ENCODE assay signal across 8 mouse cellular contexts in genomic region chr11:33147572-33148337, GRCm38 (mm10). TPM values are rescaled to one million over a fixed set of nuclear protein-coding genes. Genes with fewer than 3 reads are reported as not detected.
DNase-seq lines count a peak whose midpoint lies in the region; ATAC-seq lines count a peak whose summit lies in the region.

No protein-coding gene starts in this region.

- peaks cover 16% of the 10 kb centered on the region for H3K36me3 ChIP-seq in forebrain, embryonic 16.5 days (ENCODE audit: control insufficient read depth, insufficient read depth)
- H3K36me3 ChIP-seq in hindbrain, embryonic 12.5 days, result peaks cover 23% of the 10 kb centered on the region
- peaks cover 27% of the 10 kb centered on the region for H3K36me3 ChIP-seq in midbrain, embryonic 14.5 days (ENCODE audit: control insufficient read depth, insufficient read depth, low read length)
- peaks cover 2% of the 10 kb centered on the region for H3K36me3 ChIP-seq in stomach, embryonic 16.5 days (ENCODE audit: control insufficient read depth, insufficient read depth, low read length)

- peak overlapping the region; percentile 78 for H3K9ac ChIP-seq in forebrain, embryonic 16.5 days (replicated peaks; ENCODE audit: low read depth, low read length)
- H3K9ac ChIP-seq in hindbrain, embryonic 12.5 days, result peak overlapping the region; percentile 78
- peak overlapping the region; percentile 70 for H3K9ac ChIP-seq in midbrain, embryonic 14.5 days (replicated peaks; ENCODE audit: low read length)
- peak overlapping the region; percentile 65 for H3K9ac ChIP-seq in stomach, embryonic 16.5 days (ENCODE audit: low read length)

- DNase-seq in adrenal gland, adult 8-10 months, result peak; percentile 27
- DNase-seq in liver, result peak; percentile 44
- DNase-seq in midbrain, embryonic 14.5 days, result peak; percentile 81
- no peak for DNase-seq in layer of hippocampus, adult 11-12 months (ENCODE audit: low spot score)

- peak overlapping the region; percentile 69 for H3K4me3 ChIP-seq in forebrain, embryonic 16.5 days (replicated peaks; ENCODE audit: low read length)
- H3K4me3 ChIP-seq in hindbrain, embryonic 12.5 days, result peak overlapping the region; percentile 71
- peak overlapping the region; percentile 52 for H3K4me3 ChIP-seq in midbrain, embryonic 14.5 days (replicated peaks; ENCODE audit: low read depth, low read length)
- H3K4me3 ChIP-seq in stomach, embryonic 16.5 days (replicated peaks; ENCODE audit: low read length), result peak overlapping the region; percentile 58

- H3K4me1 ChIP-seq in forebrain, embryonic 16.5 days (replicated peaks; ENCODE audit: control insufficient read depth, insufficient read depth, low read length), result peaks cover 27% of the 10 kb centered on the region
- H3K4me1 ChIP-seq in hindbrain, embryonic 12.5 days, result peaks cover 36% of the 10 kb centered on the region
- peaks cover 32% of the 10 kb centered on the region for H3K4me1 ChIP-seq in midbrain, embryonic 14.5 days (ENCODE audit: control insufficient read depth, insufficient read depth, low read length)
- H3K4me1 ChIP-seq in stomach, embryonic 16.5 days (ENCODE audit: control insufficient read depth, insufficient read depth, low read length), result peaks cover 20% of the 10 kb centered on the region; the same call in 1 of the 2 replicates

- WGBS in forebrain, embryonic 16.5 days, result under 1% methylated on average over 70 of the region's 85 CpGs
- 1% methylated on average over 73 of the region's 85 CpGs for WGBS in hindbrain, embryonic 12.5 days
- under 1% methylated on average over 75 of the region's 85 CpGs for WGBS in midbrain, embryonic 14.5 days
- WGBS in stomach, embryonic 16.5 days, result under 1% methylated on average over 84 of the region's 85 CpGs

- ATAC-seq in CD4-positive, CD25-positive, alpha-beta regulatory T cell, adult 4 months, result peak; percentile 55
- peak; percentile 46 for ATAC-seq in forebrain, embryonic 16.5 days
- peak; percentile 73 for ATAC-seq in hindbrain, embryonic 12.5 days (ENCODE audit: low FRiP score)
- ATAC-seq in midbrain, embryonic 14.5 days (ENCODE audit: low FRiP score, low TSS enrichment), result peak; percentile 65
- ATAC-seq in stomach, embryonic 16.5 days (ENCODE audit: insufficient read depth, low FRiP score), result peak; percentile 42

- H3K4me2 ChIP-seq in forebrain, embryonic 16.5 days (ENCODE audit: low read length), result peak overlapping the region; percentile 91
- peak overlapping the region; percentile 86 for H3K4me2 ChIP-seq in hindbrain, embryonic 12.5 days (replicated peaks)
- peak overlapping the region; percentile 82 for H3K4me2 ChIP-seq in midbrain, embryonic 14.5 days (ENCODE audit: low read length)
- H3K4me2 ChIP-seq in stomach, embryonic 16.5 days (ENCODE audit: low read depth, low read length), result peak overlapping the region; percentile 97

- H3K27ac ChIP-seq in forebrain, embryonic 16.5 days (ENCODE audit: low read length), result peak overlapping the region; percentile 73
- peak overlapping the region; percentile 85 for H3K27ac ChIP-seq in hindbrain, embryonic 12.5 days
- peak overlapping the region; percentile 77 for H3K27ac ChIP-seq in midbrain, embryonic 14.5 days (replicated peaks; ENCODE audit: low read depth, low read length)
- peak overlapping the region; percentile 55; the same call in 1 of the 2 replicates for H3K27ac ChIP-seq in stomach, embryonic 16.5 days (ENCODE audit: low read length)

- peaks cover 6% of the 10 kb centered on the region; the same call in 1 of the 2 replicates for H3K27me3 ChIP-seq in forebrain, embryonic 16.5 days (replicated peaks; ENCODE audit: control insufficient read depth, insufficient read depth, low read length)
- peaks cover 41% of the 10 kb centered on the region for H3K27me3 ChIP-seq in hindbrain, embryonic 12.5 days
- H3K27me3 ChIP-seq in midbrain, embryonic 14.5 days (ENCODE audit: control insufficient read depth, insufficient read depth, low read length), result peaks cover 10% of the 10 kb centered on the region; the same call in 1 of the 2 replicates
- peaks cover 23% of the 10 kb centered on the region; the same call in 1 of the 2 replicates for H3K27me3 ChIP-seq in stomach, embryonic 16.5 days (ENCODE audit: control insufficient read depth, insufficient read depth, low read length)

- H3K9me3 ChIP-seq in forebrain, embryonic 16.5 days (ENCODE audit: control insufficient read depth, low read length), result no peaks in the 10 kb centered on the region
- no peaks in the 10 kb centered on the region for H3K9me3 ChIP-seq in hindbrain, embryonic 12.5 days (replicated peaks)
- no peaks in the 10 kb centered on the region for H3K9me3 ChIP-seq in midbrain, embryonic 14.5 days (ENCODE audit: control insufficient read depth, low read length)
- H3K9me3 ChIP-seq in stomach, embryonic 16.5 days (replicated peaks; ENCODE audit: control insufficient read depth, low read length), result no peaks in the 10 kb centered on the region

RNA-seq across cellular contexts. Expression of gene Fgf18, which starts 0.6 kb away (rescaled TPM):
- polyA plus RNA-seq in CD4-positive, CD25-positive, alpha-beta regulatory T cell, adult 4 months (2017; shearing (Covaris generic)), result not detected
- total RNA-seq in adrenal gland, adult 8-10 months (2022), result 1 to 10 TPM in 2 of 4 experiments, under 1 TPM in 2; 0.62 to 3.5 (median 1.5) TPM
- 3.8 and 4.3 TPM in 2 replicates for polyA plus RNA-seq in forebrain, embryonic 16.5 days (2015; fragmentation: Nextera tagmentation; extraction: Ambion mirVana)
- 9.8 and 10.7 TPM in 2 replicates for polyA plus RNA-seq in hindbrain, embryonic 12.5 days (2016; fragmentation: Nextera tagmentation; extraction: Ambion mirVana)
- polyA plus RNA-seq in midbrain, embryonic 14.5 days (2014; fragmentation: Nextera tagmentation; extraction: Ambion mirVana), result 4.7 and 5.5 TPM in 2 replicates
- polyA plus RNA-seq in stomach, embryonic 16.5 days (2015; fragmentation: Nextera tagmentation; extraction: Ambion mirVana), result 1.8 and 2.0 TPM in 2 replicates

RNA-seq across cellular contexts. Expression of gene Npm1, which starts 15.3 kb away (rescaled TPM):
- polyA plus RNA-seq in CD4-positive, CD25-positive, alpha-beta regulatory T cell, adult 4 months (2017; shearing (Covaris generic)), result 1,000 to 10,000 TPM; 1,268 to 1,417 TPM
- 100 to 1,000 TPM; 269 to 308 (median 290) TPM for total RNA-seq in adrenal gland, adult 8-10 months (2022)
- 479 and 511 TPM in 2 replicates for polyA plus RNA-seq in forebrain, embryonic 16.5 days (2015; fragmentation: Nextera tagmentation; extraction: Ambion mirVana)
- 615 and 624 TPM in 2 replicates for polyA plus RNA-seq in hindbrain, embryonic 12.5 days (2016; fragmentation: Nextera tagmentation; extraction: Ambion mirVana)
- 485 and 506 TPM in 2 replicates for polyA plus RNA-seq in midbrain, embryonic 14.5 days (2014; fragmentation: Nextera tagmentation; extraction: Ambion mirVana)
- polyA plus RNA-seq in stomach, embryonic 16.5 days (2015; fragmentation: Nextera tagmentation; extraction: Ambion mirVana), result 616 and 704 TPM in 2 replicates

RNA-seq across cellular contexts. Expression of gene Tlx3, which starts 55.6 kb away (rescaled TPM):
- polyA plus RNA-seq in CD4-positive, CD25-positive, alpha-beta regulatory T cell, adult 4 months (2017; shearing (Covaris generic)), result not detected
- total RNA-seq in adrenal gland, adult 8-10 months (2022), result under 1 TPM in 2 of 4 experiments, not detected in 2; 0.46 to 0.62 TPM
- polyA plus RNA-seq in forebrain, embryonic 16.5 days (2015; fragmentation: Nextera tagmentation; extraction: Ambion mirVana), result not detected in 2 replicates
- polyA plus RNA-seq in hindbrain, embryonic 12.5 days (2016; fragmentation: Nextera tagmentation; extraction: Ambion mirVana), result 29.8 and 33.8 TPM in 2 replicates
- polyA plus RNA-seq in midbrain, embryonic 14.5 days (2014; fragmentation: Nextera tagmentation; extraction: Ambion mirVana), result 3.3 and 6.2 TPM in 2 replicates
- not detected in 2 replicates for polyA plus RNA-seq in stomach, embryonic 16.5 days (2015; fragmentation: Nextera tagmentation; extraction: Ambion mirVana)
